Mouse (Mus musculus) stomach, embryonic 14.5 days (tissue): ENCODE data around the gene Smyd1. TPM values are rescaled to one million over a fixed set of nuclear protein-coding genes. Genes with fewer than 3 reads are reported as not detected.

ENCODE experiments used
- ATAC-seq: fragments of 200-750 bp; cut with Nextera tagmentation; 2 replicates; pipeline ENCODE4 v1.8.0; 2017; ENCODE audit warnings: low read depth, moderate TSS enrichment; ENCODE audit not compliant: insufficient number of reproducible peaks, insufficient read depth, low FRiP score
- H3K27ac ChIP-seq: fragments of 300-500 bp; sonication (generic); 2 replicates; pipeline ENCODE4 v1.5.1; 2014; ENCODE audit warnings: mild to moderate bottlenecking, low read length, moderate library complexity, mixed read lengths
- H3K27me3 ChIP-seq: fragments of 300-500 bp; sonication (generic); 2 replicates; pipeline ENCODE4 v1.6.1; 2014; ENCODE audit warnings: low read length, control low read depth, mixed read lengths; ENCODE audit not compliant: control insufficient read depth, insufficient read depth
- H3K36me3 ChIP-seq: fragments of 300-500 bp; sonication (generic); 2 replicates; pipeline ENCODE4 v1.6.1; 2014; ENCODE audit warnings: mild to moderate bottlenecking, control low read depth, low read length, moderate library complexity, mixed read lengths; ENCODE audit not compliant: control insufficient read depth, insufficient read depth
- H3K4me1 ChIP-seq: fragments of 300-500 bp; sonication (generic); 2 replicates; pipeline ENCODE4 v1.6.1; 2014; ENCODE audit warnings: low read length, control low read depth, mixed read lengths; ENCODE audit not compliant: control insufficient read depth, insufficient read depth
- H3K4me2 ChIP-seq: fragments of 300-500 bp; sonication (generic); replicated peaks from 2 replicates; pipeline ENCODE4 v1.6.1; 2014; ENCODE audit warnings: low read depth, low read length, control low read depth
- H3K4me3 ChIP-seq: fragments of 300-500 bp; sonication (generic); 2 replicates; pipeline ENCODE4 v1.5.1; 2014; ENCODE audit warnings: low read depth, low read length, control low read depth
- H3K9ac ChIP-seq: fragments of 300-500 bp; sonication (generic); replicated peaks from 2 replicates; pipeline ENCODE4 v1.6.1; 2014; ENCODE audit warnings: low read depth, mild to moderate bottlenecking, control low read depth, low read length, moderate library complexity, mixed read lengths
- H3K9me3 ChIP-seq: fragments of 300-500 bp; sonication (generic); 2 replicates; pipeline ENCODE4 v1.6.1; 2016; ENCODE audit warnings: low read depth, low read length, control low read depth; ENCODE audit not compliant: control insufficient read depth
- WGBS: fragments of 180-500 bp; shearing (Covaris S2); extraction: QIAGEN DNeasy Blood & Tissue Kit; methylation state at CpG from one replicate; pipeline ENCODE4 v1.1.7; 2014; 5-methylcytosine and 5-hydroxymethylcytosine counted together
- polyA plus RNA-seq: library from polyadenylated mRNA; unstranded; fragments of >200 nt; fragmentation: Nextera tagmentation; extraction: Ambion mirVana; gene quantifications from 2 replicates; pipeline ENCODE4 v1.2.1, GENCODE M21; 2014

The Smyd1 gene
- polyA plus RNA-seq, 1 experiment from 2014 or later = 0.78 TPM

DNA sequence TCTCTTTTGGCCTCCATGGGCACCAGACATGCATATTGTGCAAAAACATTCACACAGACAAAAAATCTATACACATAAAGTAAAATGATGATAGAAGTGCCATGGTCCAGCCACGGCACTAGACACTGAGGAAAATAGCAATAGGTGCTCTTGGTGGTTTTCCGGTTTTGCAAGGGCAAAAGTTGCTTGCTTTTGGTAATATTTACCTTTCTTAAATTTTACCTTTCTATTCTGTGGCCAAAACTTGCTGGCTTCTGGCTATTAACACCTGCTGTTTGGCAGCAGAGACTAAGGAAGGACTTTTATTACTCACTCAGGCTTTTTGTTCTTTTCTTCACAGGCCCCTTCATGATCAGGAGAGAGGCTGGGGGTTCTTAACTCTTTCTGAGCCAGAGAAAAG, 131.5 kb downstream of the Smyd1 start:
- 80% methylated on average over 2 of the region's 2 CpGs for WGBS

GRCm38 (mm10) chr6:71189578-71189977, 132.5 kb downstream of the Smyd1 start:
- Histone ChIP-seq H3K36me3 (no peaks in the 10 kb centered on the region), H3K27me3 (no peaks in the 10 kb centered on the region), H3K4me2 (no peak overlapping the region), H3K27ac (no peak overlapping the region), H3K4me3 (no peak overlapping the region), H3K9me3 (no peaks in the 10 kb centered on the region), H3K4me1 (no peaks in the 10 kb centered on the region), H3K9ac (no peak overlapping the region)
- 26% methylated on average over 1 of the region's 1 CpGs for WGBS
- ATAC-seq = no peak

More for the DNA sequence above, 131.5 kb downstream of the Smyd1 start:
- H3K4me2 ChIP-seq = no peak overlapping the region
- no peak overlapping the region for H3K4me3 ChIP-seq
- no peaks in the 10 kb centered on the region for H3K36me3 ChIP-seq
- H3K9me3 ChIP-seq = no peaks in the 10 kb centered on the region
- no peak overlapping the region for H3K27ac ChIP-seq
- no peak overlapping the region for H3K9ac ChIP-seq
- H3K27me3 ChIP-seq = no peaks in the 10 kb centered on the region
- ATAC-seq = no peak
- H3K4me1 ChIP-seq = no peaks in the 10 kb centered on the region

DNA sequence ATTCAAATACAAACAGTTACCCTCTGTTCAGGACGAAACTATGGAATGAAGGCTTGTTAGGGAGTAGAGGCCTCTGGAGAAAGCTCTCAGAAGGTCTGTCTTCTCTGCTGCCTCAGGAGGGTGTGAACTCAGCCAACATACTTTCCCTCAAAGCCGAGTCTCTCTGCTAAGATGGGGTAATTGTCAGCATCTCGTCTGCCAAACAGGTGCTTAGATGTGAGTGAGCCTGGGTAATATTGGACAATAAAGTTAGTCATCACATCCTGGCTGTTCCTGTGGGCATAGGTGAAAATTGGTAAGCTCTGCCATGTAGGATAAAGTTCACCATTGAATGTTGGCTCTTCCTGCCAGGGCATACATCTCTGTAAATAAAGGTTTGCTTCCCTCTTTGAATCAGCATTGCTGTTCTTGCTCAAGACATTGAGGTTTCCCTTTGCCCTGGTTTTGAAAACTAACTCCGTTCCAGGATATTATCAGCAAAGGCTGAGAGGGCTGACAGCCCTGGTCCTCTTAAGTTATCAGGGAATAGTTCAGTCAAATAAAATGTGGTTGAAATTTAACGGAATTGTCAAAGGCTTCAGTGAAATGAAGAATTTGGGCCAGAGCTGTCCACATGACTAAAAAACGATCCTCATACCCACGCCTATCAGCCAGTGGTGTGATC, 137.0 kb downstream of the Smyd1 start:
- H3K4me3 ChIP-seq = no peak overlapping the region
- 73% methylated on average over 7 of the region's 7 CpGs for WGBS
- H3K27ac ChIP-seq = no peak overlapping the region
- H3K9ac ChIP-seq = no peak overlapping the region
- no peaks in the 10 kb centered on the region for H3K4me1 ChIP-seq
- H3K4me2 ChIP-seq = no peak overlapping the region
- ATAC-seq = no peak
- H3K9me3 ChIP-seq = no peaks in the 10 kb centered on the region
- no peaks in the 10 kb centered on the region for H3K36me3 ChIP-seq
- H3K27me3 ChIP-seq = no peaks in the 10 kb centered on the region

DNA sequence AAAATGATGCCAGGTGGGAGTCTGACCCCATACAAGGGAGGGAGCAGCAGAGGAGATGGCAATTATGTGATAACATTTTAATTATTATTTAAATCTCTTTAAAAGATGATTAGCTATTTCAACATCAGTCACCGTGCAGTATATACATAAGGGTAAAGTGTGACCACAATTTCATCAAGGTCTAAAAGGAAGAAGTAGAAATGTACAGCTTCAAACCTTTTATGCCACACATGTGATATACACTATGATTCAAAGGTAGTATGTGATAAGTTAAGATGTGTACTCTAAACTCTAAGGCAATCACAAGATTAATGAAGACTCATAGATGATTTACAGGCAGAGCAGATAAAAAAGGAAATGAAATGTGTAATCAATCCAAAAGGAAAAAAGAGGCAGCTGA, 141.4 kb downstream of the Smyd1 start:
- no peaks in the 10 kb centered on the region for H3K4me1 ChIP-seq
- no peaks in the 10 kb centered on the region for H3K36me3 ChIP-seq
- no peak overlapping the region for H3K4me3 ChIP-seq
- 92% methylated on average over 1 of the region's 1 CpGs for WGBS
- no peak overlapping the region for H3K4me2 ChIP-seq
- no peak overlapping the region for H3K9ac ChIP-seq
- H3K9me3 ChIP-seq = no peaks in the 10 kb centered on the region
- H3K27me3 ChIP-seq = no peaks in the 10 kb centered on the region
- ATAC-seq = no peak
- H3K27ac ChIP-seq = no peak overlapping the region

DNA sequence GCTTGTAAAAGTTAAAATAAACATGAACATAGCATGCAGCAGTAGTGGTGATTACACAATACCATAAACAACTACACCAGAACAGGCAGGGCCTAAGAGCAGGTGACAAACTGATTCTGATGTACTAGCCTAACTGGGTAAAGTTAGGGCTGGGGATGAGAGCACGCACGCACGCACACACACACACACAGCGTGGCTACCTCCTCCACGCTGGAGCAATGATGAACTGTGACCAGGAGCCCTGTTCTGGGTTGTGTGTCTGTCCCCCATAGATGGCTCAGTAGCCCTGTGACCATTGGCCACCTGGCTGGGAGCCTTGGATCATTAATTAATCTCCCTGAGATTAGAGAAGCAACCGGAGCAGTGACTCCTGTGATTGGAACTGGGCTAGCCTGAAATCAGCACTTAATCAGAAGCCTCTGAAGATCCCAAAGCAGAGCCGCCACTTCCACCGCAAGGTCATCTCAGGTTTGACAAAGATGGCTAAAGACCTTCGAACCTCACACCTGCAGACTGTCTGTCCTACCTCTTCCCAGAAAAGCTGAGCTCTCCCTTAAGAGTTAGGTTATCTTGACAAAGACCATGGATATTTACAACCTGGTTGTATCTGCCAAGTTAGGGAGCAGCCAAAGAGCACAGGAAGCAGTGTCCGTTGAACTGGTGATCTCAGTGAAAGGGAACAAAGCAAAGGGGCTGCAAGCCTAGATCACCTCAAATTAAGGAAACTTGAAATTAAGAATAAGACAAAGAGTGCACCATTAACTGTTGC, 149.0 kb downstream of the Smyd1 start:
- no peak overlapping the region for H3K9ac ChIP-seq
- H3K27ac ChIP-seq = no peak overlapping the region
- no peaks in the 10 kb centered on the region for H3K9me3 ChIP-seq
- 81% methylated on average over 10 of the region's 10 CpGs for WGBS
- H3K4me1 ChIP-seq = no peaks in the 10 kb centered on the region
- no peak for ATAC-seq
- H3K4me3 ChIP-seq = no peak overlapping the region
- no peaks in the 10 kb centered on the region for H3K27me3 ChIP-seq
- H3K36me3 ChIP-seq = no peaks in the 10 kb centered on the region
- H3K4me2 ChIP-seq = no peak overlapping the region

GRCm38 (mm10) chr6:71166551-71167169, 155.4 kb downstream of the Smyd1 start:
- Histone ChIP-seq H3K9ac (no peak overlapping the region), H3K9me3 (no peaks in the 10 kb centered on the region), H3K4me3 (no peak overlapping the region), H3K27me3 (no peaks in the 10 kb centered on the region), H3K27ac (no peak overlapping the region), H3K36me3 (no peaks in the 10 kb centered on the region), H3K4me2 (no peak overlapping the region), H3K4me1 (no peaks in the 10 kb centered on the region)
- no peak for ATAC-seq
- WGBS = 30% methylated on average over 6 of the region's 6 CpGs

DNA sequence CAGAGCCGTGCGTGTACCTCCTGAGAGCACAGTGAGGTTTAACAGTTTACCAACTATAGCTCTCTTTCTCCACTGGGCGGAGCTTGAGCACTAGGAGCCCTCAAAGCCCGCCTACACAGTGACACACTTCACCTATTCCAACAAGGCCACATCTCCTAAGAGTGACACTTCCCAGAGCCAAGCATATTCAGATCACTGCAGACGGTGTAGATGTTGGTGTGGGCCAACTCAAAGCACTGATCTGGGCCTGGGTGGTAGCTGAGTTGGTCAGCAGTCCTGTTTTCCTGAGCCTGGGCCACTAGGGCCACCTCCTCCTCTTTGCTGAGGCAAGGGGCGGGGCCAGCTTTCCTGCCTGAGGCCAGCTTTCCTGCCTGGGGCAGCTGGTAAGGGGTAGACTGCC, 157.6 kb downstream of the Smyd1 start:
- Histone ChIP-seq H3K4me1 (no peaks in the 10 kb centered on the region), H3K27me3 (no peaks in the 10 kb centered on the region), H3K4me2 (no peak overlapping the region), H3K36me3 (no peaks in the 10 kb centered on the region), H3K9me3 (no peaks in the 10 kb centered on the region), H3K9ac (no peak overlapping the region), H3K4me3 (no peak overlapping the region), H3K27ac (no peak overlapping the region)
- ATAC-seq = peak; percentile 18; the same call in 1 of the 2 replicates
- WGBS = 35% methylated on average over 6 of the region's 6 CpGs
